ENCODE assay signal across 12 mouse cellular contexts in genomic region chr5:122926341-122926740, GRCm38 (mm10).
DNase-seq lines count a peak whose midpoint lies in the region; ATAC-seq and TF ChIP-seq lines count a peak whose summit lies in the region.
"Had no signal": no experiment of that assay in that cellular context is flagged by ENCODE, and none has a peak within 500 bp of the region (broad histone marks: within the 10 kb centered on the region; RNA-seq: fewer than 3 reads in every experiment).

No protein-coding gene starts in this region.

- TF ChIP-seq POLR2A in lung, adult 2 months (IDR thresholded peaks at IDR 0.05; ENCODE audit: borderline replicate concordance, extremely low read depth, low read depth, low read length): no peak

- H3K9ac ChIP-seq in heart, embryonic 13.5 days: no peak overlapping the region
- H3K9ac ChIP-seq in lung, embryonic 16.5 days (ENCODE audit: low read length): no peak overlapping the region
- no peak overlapping the region; the same call in 1 of the 2 replicates for H3K9ac ChIP-seq in limb, embryonic 12.5 days (replicated peaks)
- H3K9ac ChIP-seq: liver, embryonic 14.5 days had no signal

- H3K4me3 ChIP-seq in heart, embryonic 13.5 days: no peak overlapping the region
- H3K4me3 ChIP-seq in lung, embryonic 16.5 days (ENCODE audit: low read length): no peak overlapping the region
- H3K4me3 ChIP-seq in lung, adult 2 months (replicated peaks; ENCODE audit: extremely low read depth, low read depth, low read length): no peak overlapping the region
- H3K4me3 ChIP-seq in limb, embryonic 12.5 days (replicated peaks): no peak overlapping the region

- ATAC-seq in heart, embryonic 13.5 days (ENCODE audit: extremely low read depth, insufficient number of reproducible peaks, low FRiP score, low TSS enrichment): no peak
- peak; percentile 35; the same call in 1 of the 2 replicates for ATAC-seq in lung, embryonic 16.5 days (ENCODE audit: low read depth)
- ATAC-seq in limb, embryonic 12.5 days (ENCODE audit: insufficient number of reproducible peaks, insufficient read depth, low FRiP score, low TSS enrichment, low read depth): no peak

- no peaks in the 10 kb centered on the region for H3K27me3 ChIP-seq in heart, embryonic 13.5 days (replicated peaks)
- no peaks in the 10 kb centered on the region for H3K27me3 ChIP-seq in lung, embryonic 16.5 days (ENCODE audit: control insufficient read depth, insufficient read depth, low read depth, low read length)
- H3K27me3 ChIP-seq in limb, embryonic 12.5 days: no peaks in the 10 kb centered on the region

- WGBS in heart, embryonic 13.5 days: 80% methylated on average over 3 of the region's 3 CpGs
- 40% methylated on average over 3 of the region's 3 CpGs for WGBS in lung, embryonic 16.5 days
- 62% methylated on average over 3 of the region's 3 CpGs for WGBS in lung, adult 2 months
- 56% methylated on average over 3 of the region's 3 CpGs for WGBS in limb, embryonic 12.5 days

- no peaks in the 10 kb centered on the region for H3K9me3 ChIP-seq in heart, embryonic 13.5 days
- H3K9me3 ChIP-seq in lung, embryonic 16.5 days (ENCODE audit: control insufficient read depth, low read length): no peaks in the 10 kb centered on the region
- H3K9me3 ChIP-seq in limb, embryonic 12.5 days: no peaks in the 10 kb centered on the region

- H3K4me1 ChIP-seq in heart, embryonic 13.5 days: peaks cover 47% of the 10 kb centered on the region
- no peaks in the 10 kb centered on the region; the same call in none of the 2 replicates for H3K4me1 ChIP-seq in lung, embryonic 16.5 days (replicated peaks; ENCODE audit: control insufficient read depth, insufficient read depth, low read length)
- no peaks in the 10 kb centered on the region for H3K4me1 ChIP-seq in lung, adult 2 months (ENCODE audit: control insufficient read depth, insufficient read depth, low read length)
- peaks cover 19% of the 10 kb centered on the region for H3K4me1 ChIP-seq in limb, embryonic 12.5 days (replicated peaks)

- peak overlapping the region; percentile 67 for H3K27ac ChIP-seq in heart, embryonic 13.5 days (replicated peaks)
- H3K27ac ChIP-seq in lung, embryonic 16.5 days (ENCODE audit: low read length): peak overlapping the region; percentile 34
- peak overlapping the region; percentile 64 for H3K27ac ChIP-seq in limb, embryonic 12.5 days
- H3K27ac ChIP-seq: kidney, postnatal 0 days; liver, embryonic 14.5 days had no signal

- no peaks in the 10 kb centered on the region for H3K36me3 ChIP-seq in heart, embryonic 13.5 days
- H3K36me3 ChIP-seq in lung, embryonic 16.5 days (ENCODE audit: control insufficient read depth, insufficient read depth, low read length): no peaks in the 10 kb centered on the region
- H3K36me3 ChIP-seq in limb, embryonic 12.5 days: no peaks in the 10 kb centered on the region

- no peak for TF ChIP-seq CTCF in lung, adult 2 months (IDR thresholded peaks at IDR 0.05; ENCODE audit: insufficient read depth, low read length)

- no peak overlapping the region for H3K4me2 ChIP-seq in heart, embryonic 13.5 days
- no peak overlapping the region for H3K4me2 ChIP-seq in lung, embryonic 16.5 days (ENCODE audit: low read depth, low read length)
- no peak overlapping the region for H3K4me2 ChIP-seq in limb, embryonic 12.5 days

- DNase-seq in heart, adult 18-20 months: no peak
- DNase-seq in lung, adult 2 months: no peak
- peak; percentile 55 to 66 for DNase-seq in thymus, postnatal 36 days
- no peak for DNase-seq in testis, postnatal 10 days (ENCODE audit: low spot score)
- DNase-seq: adrenal gland, postnatal 36 days; layer of hippocampus, adult 9-11 months; spleen, adult 18-20 months had no signal

Comparison
In these comparisons a context has a peak if more than half of its experiments do, and no peak if none do; other contexts are left out.
1. DNase-seq: peak in thymus, postnatal 36 days (2 of 2); none in heart, adult 18-20 months (0 of 2), lung, adult 2 months (single experiment) and testis, postnatal 10 days (single experiment).
2. Peak in every context shown above with its lines, with median percentiles within 50 percentile points of each other: H3K27ac ChIP-seq.